Mouse (Mus musculus): ENCODE results near the gene Cabp2. TPM values are rescaled to one million over a fixed set of nuclear protein-coding genes. Genes with fewer than 3 reads are reported as not detected.
A peak's percentile ranks its signal among the peaks of the same experiment; 100 is the strongest.
"Not testable (repeated sequence)": the region's sequence is repeated elsewhere in the genome, so short reads cannot be mapped to it uniquely, and the experiment has no call there.

The Cabp2 gene
- total RNA-seq, 2 experiments from 2014 or later = not detected

DNA sequence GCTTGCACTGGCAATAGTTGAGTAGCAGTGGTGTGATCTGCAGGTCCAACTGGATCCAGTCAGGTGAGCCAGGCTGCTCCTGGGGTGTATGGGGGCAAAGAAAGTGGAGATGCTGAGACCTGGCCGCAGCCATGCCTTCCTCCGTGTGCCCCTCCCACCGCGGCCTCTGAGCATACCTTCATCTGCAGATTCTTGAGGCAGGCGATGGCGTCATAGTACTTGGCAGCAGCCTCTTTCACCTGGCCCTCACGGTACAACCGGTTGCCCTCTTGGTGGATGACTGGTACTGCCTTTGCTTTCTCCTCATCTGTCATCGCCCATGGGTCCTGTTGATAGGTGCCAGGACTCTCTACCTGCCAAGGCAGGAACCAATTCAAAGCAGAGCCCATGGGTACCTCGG is 33.8 kb downstream of the Cabp2 start:
- no peak for DNase-seq (ENCODE audit: low spot score in 2 of 2)
- intact Hi-C loops (cut with DNase I) = no loop called here

DNA sequence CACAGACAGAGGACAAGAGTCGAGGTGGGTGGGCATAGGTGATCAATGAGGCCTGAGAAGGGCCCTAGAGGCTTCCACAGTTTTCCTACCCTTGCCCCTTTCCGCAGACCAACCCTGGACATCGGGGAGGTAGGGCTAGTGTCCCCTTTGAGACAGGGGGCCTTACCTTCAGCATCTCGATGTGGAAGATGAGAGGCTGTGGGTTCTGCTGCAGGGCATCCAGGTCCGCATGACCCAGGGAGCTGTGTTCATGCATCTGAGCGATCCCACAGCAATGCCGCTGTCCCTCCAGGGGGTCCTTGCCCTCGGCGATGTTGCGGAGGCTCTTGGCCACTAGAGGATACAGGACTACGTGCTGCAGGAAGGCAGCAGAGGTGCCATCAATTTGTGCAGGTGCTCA is 34.4 kb downstream of the Cabp2 start:
- intact Hi-C loops (cut with DNase I) = no loop called here
- DNase-seq (ENCODE audit: low spot score in 2 of 2) = no peak

DNA sequence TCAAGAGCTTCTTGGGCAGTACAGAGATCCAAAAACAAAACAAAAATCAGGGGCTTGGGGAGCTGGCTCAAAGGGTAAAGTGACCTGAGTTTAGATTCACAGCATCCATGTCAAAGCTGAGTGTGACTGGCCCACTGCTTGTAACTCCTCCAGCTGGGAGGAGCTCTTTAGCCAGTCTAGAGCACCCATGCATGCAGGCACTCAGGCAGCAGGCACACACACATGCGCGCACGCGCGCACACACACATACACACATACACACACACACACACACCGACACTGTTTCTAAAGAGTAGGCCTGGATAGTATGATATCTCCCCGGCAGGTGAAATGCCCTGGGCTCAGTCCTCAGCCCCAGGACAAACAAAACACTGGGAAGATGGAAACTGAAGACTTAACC is 35.6 kb downstream of the Cabp2 start:
- intact Hi-C loops (cut with DNase I) = no loop called here
- DNase-seq (ENCODE audit: low spot score in 2 of 2) = no peak

DNA sequence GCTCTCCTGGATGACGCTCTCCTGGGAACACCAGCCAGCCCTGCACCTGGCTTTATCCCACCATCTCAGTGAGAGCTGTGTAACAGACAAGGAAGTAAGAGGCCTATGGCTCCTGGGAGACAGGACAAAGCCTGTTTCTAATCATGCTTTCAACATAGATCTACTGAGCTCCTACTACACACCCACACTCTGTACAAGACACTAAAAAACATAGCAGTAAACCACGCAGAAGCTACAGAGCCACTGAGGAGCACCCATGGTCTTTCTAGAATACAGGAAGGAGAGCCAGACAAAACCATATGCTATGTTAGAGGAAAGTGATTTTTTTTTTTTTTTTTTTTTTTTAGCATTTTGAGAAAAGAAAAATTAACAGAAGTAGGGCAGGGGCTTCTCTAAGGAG is 37.0 kb downstream of the Cabp2 start:
- DNase-seq (ENCODE audit: low spot score in 2 of 2) = peak in 1 of 2 experiments; percentile 60
- intact Hi-C loops (cut with DNase I) = no loop called here

DNA sequence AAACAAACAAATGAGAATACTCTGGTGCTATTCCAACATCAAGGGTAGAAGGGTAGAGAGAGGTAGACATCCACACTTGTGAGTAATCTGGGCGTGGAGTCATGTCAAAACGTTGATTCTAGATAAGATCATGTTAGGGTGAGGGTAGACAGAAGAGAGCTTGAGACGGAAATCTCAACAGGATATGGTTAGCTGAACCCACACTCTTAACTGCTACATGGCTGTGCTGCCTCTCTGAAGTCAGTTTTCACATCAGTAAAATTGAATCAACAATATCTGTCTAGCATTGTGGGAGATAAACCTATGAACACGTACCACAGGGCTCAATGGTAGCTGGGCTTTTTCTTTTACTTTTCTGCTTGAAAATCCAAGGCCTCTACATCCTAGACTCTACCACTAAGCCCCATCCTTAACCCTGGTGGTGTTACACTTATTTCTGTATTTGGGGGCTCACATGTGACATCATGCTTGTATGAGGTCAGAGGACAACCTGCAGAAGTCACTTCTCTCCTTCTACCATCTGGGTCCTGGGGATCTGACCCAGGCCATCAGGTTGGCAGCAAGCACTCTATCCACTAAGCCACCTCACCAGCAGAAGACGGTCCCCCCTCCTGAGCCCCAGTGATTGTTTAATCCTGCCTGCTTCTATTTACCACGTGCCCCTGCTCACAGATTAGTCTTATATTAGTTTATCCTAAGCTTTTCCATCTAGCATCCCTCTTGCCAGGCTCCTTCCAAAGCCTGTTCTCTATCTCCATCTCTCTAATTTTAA is 38.5 kb downstream of the Cabp2 start:
- intact Hi-C loops (cut with DNase I) = no loop called here
- DNase-seq (ENCODE audit: low spot score in 2 of 2) = no peak

DNA sequence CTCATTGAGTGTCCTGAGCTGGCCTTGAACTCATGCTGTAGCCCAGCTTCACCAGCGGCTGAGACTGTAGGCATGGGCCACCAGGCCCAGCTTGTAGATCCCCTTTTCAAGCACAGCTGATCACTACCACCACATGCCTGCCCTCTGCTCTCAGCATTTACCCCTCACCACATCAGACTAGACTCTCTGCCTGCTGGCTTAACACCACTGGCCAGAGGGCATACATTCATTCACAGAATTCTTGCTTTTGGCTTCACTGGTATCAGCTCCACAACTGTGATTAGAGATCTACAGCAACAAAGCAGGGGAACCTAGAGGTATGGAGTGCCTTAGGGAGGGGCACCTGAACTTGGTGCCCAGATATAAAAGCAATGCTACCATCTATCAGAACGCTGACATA is 39.1 kb downstream of the Cabp2 start:
- intact Hi-C loops (cut with DNase I) = no loop called here

DNA sequence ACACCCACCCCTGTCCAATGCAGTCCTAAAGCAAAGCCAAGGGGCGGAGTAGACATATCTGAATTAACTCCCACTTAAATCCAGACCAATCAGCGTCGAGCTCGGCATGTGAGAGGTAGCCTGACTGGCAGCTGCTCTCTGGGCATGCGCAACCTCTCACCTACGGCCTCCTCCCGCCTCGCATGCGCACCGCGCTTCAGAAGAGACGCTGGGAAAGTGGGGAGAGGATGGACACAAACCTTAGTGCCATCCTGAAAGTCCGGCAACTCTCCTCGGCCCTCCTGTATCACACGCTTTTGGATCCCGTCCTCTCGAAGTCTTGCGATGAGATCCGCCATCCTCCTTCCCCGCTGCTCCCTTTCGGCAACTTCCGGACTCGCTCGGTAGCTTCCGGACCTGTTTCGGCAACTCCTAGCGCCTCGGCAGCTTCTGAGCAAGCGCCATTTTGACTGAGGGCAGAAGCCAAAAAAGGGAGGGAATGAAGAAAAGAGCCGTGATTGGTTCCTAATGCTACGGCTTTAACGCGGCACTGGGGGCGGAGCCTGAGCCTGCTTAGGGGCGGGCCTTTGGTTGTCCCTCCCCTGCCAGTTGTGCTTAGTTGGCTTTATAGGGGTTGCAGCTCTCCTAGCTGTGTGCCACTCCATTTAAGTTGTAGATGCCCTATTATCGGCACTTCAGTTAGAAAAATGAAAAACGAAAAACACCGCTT is 39.9 kb downstream of the Cabp2 start:
- peak; percentile 97 to 99 for DNase-seq (ENCODE audit: low spot score in 2 of 2)
- intact Hi-C loops (cut with DNase I) = no loop called here

More for the DNA sequence above, 39.1 kb downstream of the Cabp2 start:
- DNase-seq (ENCODE audit: low spot score in 2 of 2) = no peak

DNA sequence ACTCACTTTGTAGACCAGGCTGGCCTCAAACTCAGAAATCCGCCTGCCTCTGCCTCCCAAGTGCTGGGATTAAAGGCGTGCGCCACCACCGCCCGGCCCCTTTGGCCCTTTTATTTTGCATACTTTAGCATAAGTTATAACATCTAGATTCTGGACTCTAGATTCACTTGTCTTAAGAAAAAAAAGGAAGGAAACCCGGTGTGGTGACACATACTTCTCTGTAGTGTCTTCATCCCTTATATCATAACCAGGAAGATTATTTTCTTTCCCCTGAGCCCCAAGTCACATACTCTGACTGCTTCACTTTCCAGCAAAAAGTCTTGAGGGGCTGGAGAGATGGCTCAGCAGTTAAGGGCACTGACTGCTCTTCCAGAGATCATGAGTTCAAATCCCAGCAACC is 40.5 kb downstream of the Cabp2 start:
- intact Hi-C loops (cut with DNase I); DNase-seq (ENCODE audit: low spot score in 2 of 2): not testable (repeated sequence)

DNA sequence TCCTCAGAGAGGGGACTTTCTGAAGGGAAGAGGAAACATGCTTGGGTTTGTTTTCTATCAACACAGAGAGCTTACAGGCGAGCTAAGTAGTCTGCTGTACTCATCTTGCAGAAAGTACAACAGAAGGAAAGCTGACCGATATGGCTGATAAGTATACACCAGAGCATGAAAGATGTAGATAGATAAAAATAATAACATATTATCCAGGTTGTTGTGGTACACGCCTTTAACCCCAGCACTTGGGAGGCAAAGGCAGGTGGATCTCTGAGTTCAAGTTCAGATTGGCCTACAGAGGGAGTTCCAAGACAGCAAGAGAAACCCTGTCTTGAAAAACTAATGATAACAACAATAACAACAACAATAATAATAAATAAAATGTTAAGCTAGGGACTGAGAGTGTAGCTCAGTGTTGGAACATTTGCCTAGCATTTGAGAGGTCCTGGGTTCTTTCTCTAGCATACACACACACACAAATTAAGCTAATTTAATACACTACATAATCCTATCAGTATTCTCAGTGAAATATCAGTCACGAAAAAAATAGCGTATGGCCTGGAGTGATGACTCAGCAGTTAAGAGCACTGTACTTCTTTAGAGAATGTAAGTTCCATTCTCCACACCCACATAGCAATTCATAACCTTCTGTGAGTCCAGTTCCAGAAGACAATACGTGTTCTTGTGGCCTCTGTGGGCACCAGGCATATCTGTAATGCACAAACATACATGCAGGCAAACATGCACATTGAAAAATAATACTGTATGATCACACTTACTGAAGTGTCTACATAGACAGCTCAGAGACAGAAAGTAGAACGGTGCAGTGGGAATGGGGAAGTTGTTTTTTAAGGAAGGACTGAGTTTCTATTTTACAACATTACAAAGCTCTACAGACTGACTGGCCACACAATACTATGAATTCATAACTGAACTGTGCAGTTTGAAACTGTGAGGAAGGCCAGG is 41.3 kb downstream of the Cabp2 start:
- intact Hi-C loops (cut with DNase I) = no loop called here
- DNase-seq (ENCODE audit: low spot score in 2 of 2) = no peak

DNA sequence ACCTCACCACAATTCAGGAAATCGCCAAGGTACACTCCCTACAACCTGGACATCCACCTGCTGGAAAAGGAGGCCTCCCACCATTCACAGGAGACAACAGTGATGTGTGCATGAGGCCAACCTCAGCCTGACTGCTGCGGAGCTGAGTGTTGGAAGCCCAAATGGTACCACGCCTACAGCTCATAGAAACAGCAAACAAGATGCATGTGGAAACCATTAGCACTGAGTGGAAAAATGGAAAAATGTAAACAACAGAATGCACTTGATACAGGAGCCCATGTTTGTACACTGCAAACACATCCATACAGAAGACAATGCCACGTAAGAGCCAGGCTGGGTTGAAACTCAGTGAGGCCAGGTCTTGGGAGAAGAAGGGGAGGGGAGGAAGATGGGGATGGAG is 43.1 kb downstream of the Cabp2 start:
- DNase-seq (ENCODE audit: low spot score in 2 of 2) = no peak
- intact Hi-C loops (cut with DNase I) = no loop called here

DNA sequence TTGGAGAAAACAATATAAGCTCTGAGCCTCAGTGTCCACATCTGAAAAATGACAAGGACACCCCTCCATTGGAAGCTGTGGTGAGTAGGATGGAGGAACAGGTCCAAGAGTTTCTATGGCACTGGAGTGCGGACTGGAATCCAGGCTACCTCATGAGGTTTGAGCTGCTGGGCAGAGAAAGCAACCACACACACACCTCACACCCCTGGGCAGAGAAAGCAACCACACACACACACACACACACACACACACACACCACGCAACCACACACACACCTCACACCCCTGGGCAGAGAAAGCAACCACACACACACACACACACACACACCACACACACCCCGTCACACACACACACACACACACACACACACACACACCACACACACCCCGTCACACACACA is 43.9 kb downstream of the Cabp2 start:
- DNase-seq (ENCODE audit: low spot score in 2 of 2); intact Hi-C loops (cut with DNase I): not testable (repeated sequence)

DNA sequence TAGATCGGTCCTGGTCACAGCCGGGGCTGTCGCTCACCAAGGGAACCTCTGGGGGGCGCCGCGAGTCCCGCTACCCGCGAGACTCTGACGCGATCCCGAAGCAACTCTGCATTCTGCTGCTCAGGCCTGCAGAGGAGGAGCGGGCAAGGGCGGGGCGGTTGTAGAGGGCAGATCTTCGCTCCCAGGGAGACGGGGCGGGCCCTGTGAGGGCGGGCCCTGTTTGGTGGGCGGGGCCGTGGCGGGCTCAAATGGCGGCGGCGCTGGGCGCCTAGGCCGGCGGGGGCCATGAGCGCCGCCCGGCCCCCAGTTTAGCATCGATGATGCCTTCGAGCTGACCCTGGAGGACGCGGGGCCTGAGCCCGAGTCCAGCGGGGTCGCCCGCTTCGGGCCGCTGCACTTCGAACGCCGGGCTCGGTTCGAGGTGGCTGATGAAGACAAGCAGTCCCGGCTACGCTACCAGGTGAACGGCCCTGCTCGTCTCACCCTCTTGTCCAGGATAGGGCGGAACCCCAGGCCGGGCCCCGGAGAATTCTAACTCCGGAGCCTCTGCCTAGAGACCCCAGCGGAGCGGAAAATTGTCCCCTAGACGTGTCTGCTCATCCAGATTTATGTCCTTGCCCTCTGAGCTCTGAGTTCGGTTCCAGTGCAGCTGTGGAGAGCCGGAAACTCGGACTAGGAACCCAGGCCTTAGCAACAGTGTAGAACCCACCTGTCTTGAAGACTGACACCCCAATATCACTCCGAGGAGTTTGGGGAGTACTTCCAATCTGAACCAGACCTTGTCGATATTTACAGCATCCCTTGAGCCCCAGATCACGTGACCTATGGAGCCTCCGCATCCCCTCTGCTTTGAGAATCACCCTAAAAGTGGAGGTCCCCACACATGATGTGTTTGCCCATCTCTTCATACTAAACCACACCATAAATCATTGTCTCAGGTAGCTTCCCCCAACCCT is 44.6 kb downstream of the Cabp2 start, which contains the start of gene Aip:
Aip (minus strand) TSS at position 118 of the 956 bp plus-strand sequence.
- intact Hi-C loops (cut with DNase I) = no loop called here
- DNase-seq (ENCODE audit: low spot score in 2 of 2) = peak; percentile 98

DNA sequence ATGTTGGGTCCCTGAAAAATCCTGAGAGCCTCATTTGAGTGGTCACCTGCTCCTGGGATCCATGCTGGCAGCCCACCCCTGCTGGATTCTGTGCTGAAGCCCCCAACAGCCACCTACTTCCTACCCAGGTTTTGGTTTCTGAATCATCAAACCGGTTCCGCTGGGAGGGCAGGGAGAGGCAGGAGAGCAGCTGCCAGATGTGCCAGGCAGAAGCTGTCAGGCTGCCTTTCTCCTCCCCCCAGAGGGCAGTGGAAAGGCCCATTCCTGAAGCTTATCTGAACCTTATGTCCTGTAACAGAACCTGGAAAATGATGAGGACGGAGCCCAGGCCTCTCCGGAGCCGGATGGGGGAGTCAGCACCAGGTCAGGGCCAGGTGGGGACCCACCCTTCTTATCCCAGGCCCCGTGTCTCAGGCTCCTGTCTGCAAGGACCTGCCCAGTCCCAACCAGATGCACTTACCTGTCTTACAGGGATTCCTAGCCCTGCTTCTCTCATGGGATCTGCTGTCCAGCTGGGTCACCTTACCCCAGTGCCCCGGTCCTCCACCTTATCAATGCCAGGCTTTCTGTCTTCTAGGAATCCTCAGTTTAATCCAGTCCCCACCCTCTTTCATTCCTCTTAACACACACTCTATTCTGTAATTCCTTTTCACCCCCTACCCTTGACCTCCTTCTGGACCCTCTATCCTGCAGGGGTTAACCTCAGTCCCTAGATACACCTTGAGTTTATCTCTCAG is 45.5 kb downstream of the Cabp2 start:
- DNase-seq (ENCODE audit: low spot score in 2 of 2) = no peak
- intact Hi-C loops (cut with DNase I) = no loop called here

DNA sequence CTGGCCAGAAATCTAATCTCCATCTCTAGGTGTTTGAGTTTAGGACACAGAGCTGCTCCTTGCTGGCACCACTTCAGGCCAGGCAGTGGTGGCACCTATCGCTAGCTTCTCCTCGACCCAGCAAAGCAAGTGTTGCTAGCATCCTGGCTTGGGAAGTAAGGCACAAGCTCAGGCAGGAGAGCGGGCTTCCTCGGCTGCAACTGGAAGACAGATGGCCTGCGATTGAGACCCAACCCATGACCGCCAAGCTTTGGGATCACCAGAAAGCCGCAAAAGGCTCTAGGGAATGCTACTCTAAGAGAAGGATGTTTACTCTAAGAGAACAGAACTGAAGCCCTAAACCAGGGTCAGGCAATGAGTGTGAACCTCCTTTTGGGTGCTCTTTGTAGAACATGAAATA is 48.1 kb downstream of the Cabp2 start:
- intact Hi-C loops (cut with DNase I) = no loop called here
- no peak for DNase-seq (ENCODE audit: low spot score in 2 of 2)

DNA sequence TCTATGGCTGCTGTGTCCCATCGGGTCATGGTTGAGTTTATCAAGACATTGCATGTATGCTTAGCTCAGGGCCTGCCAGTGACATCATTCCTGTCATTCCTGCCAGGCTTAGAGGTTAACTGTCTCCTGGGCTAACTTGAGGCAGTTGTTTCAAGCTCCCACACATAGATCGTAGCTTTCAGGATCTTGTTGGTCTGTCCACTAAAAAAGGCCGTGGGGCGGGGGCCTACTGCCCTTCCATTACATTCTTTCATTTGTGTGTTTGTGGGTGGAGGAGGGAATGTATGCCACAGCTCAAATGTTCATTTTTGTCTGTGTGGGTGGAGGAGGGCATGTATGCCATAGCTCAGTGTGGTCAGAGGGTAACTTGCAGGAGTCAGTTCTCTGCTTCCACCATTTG is 48.7 kb downstream of the Cabp2 start:
- intact Hi-C loops (cut with DNase I) = no loop called here
- DNase-seq (ENCODE audit: low spot score in 2 of 2) = no peak

DNA sequence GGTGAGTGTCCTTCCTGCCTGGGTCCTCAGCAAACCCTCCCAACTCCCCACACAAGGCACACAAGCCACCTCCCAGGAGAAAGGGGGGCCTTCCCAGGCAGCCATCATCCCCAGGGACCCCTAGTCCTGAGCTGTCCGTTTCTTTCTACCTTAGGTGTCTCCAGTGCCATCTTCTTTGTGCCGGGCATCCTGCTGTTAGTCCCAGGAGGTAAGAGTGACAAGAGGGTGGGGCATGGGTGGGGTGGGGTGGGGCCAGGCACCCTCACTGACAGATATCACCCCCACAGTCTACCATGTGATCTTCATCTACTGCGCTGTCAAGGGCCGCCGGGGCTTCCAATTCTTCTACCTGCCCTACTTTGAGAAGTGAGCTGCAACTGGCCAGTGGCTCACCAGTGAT is 49.7 kb downstream of the Cabp2 start:
- intact Hi-C loops (cut with DNase I) = no loop called here

DNA sequence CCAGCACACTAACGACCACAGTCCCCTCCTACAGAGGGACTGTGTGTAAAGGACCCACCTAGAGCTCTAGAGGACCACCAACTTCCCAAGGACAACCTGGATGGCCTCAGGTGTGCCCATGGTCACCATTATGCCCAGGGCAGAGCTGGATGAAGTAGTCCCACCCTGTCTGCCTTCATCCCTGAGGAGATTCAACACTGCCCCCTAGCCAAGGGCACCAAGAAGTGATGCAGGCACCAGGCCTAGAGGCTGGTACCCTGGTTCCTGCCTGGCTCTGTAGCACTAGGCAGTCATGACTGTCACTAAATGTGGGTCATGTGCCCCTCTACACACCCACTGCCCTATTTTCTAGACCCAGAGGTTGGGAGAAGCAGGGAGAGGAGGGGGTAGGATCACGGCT is 50.4 kb downstream of the Cabp2 start:
- no peak for DNase-seq (ENCODE audit: low spot score in 2 of 2)
- intact Hi-C loops (cut with DNase I) = no loop called here

More for the DNA sequence above, 49.7 kb downstream of the Cabp2 start:
- DNase-seq (ENCODE audit: low spot score in 2 of 2) = no peak

DNA sequence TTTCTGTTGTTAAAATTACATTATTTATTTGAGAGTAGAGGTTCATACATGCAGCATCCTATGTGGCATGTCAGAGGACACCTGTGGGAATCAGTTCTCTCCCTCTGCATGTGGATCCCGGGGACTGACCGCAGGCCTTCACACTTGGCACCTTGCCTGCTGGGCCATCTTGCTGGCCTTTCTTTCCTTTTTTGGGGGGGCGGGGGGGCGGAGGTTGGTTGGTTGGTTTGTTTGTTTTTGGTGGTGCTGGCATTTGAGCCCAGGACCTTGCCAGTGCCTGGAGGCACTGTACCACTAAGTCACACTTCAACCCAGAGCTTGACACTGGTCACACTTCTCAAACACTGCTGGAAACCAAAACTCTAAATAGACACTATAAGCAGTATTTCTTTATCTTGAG is 53.0 kb downstream of the Cabp2 start:
- intact Hi-C loops (cut with DNase I) = no loop called here
- DNase-seq (ENCODE audit: low spot score in 2 of 2) = no peak

Measured in left cerebral cortex, postnatal 14 days (tissue).